Mouse (Mus musculus) liver, postnatal 0 days (tissue): ENCODE measurements around the gene Foxp4. TPM values are rescaled to one million over a fixed set of nuclear protein-coding genes. Genes with fewer than 3 reads are reported as not detected.

Source experiments
- ATAC-seq: fragments of 200-750 bp; cut with Nextera tagmentation; 2 replicates; pipeline ENCODE4 v1.8.0; 2017; ENCODE audit warnings: mild to moderate bottlenecking, moderate library complexity
- DNase-seq: peaks from one replicate; pipeline ENCODE4 v3.0.0-alpha.2; 2016
- H3K27ac ChIP-seq: fragments of 300-500 bp; sonication (generic); 2 replicates; pipeline ENCODE4 v1.5.1; 2014; ENCODE audit warnings: antibody characterized with exemption, moderate library complexity, mild to moderate bottlenecking, low read depth
- H3K27me3 ChIP-seq: fragments of 300-500 bp; sonication (generic); 2 replicates; pipeline ENCODE4 v1.6.1; 2014; ENCODE audit warnings: low read length, control low read depth, mixed read lengths; ENCODE audit not compliant: insufficient read depth
- H3K36me3 ChIP-seq: fragments of 300-500 bp; sonication (generic); replicated peaks from 2 replicates; pipeline ENCODE4 v1.6.1; 2014; ENCODE audit warnings: mild to moderate bottlenecking, control low read depth, low read length, moderate library complexity, mixed read lengths; ENCODE audit not compliant: insufficient read depth
- H3K4me1 ChIP-seq: fragments of 300-500 bp; sonication (generic); 2 replicates; pipeline ENCODE4 v1.6.1; 2014; ENCODE audit warnings: antibody characterized with exemption, mild to moderate bottlenecking, control low read depth; ENCODE audit not compliant: insufficient read depth
- H3K4me2 ChIP-seq: fragments of 300-500 bp; sonication (generic); 2 replicates; pipeline ENCODE4 v1.6.1; 2014; ENCODE audit warnings: low read depth, mild to moderate bottlenecking, low read length, moderate library complexity, mixed read lengths
- H3K4me3 ChIP-seq: fragments of 300-500 bp; sonication (generic); 2 replicates; pipeline ENCODE4 v1.5.1; 2014; ENCODE audit warnings: low read depth, low read length
- H3K9ac ChIP-seq: fragments of 300-500 bp; sonication (generic); replicated peaks from 2 replicates; pipeline ENCODE4 v1.6.1; 2014; ENCODE audit warnings: mild to moderate bottlenecking, moderate library complexity
- H3K9me3 ChIP-seq: fragments of 300-500 bp; sonication (generic); 2 replicates; pipeline ENCODE4 v1.6.1; 2016; ENCODE audit warnings: mild to moderate bottlenecking, control low read depth, low read length, mixed read lengths
- CTCF ChIP-seq: sonication (generic); IDR thresholded peaks from 2 replicates; pipeline ENCODE4 v1.5.1; 2016; ENCODE audit warnings: antibody characterized with exemption, low read depth
- EP300 ChIP-seq: IDR thresholded peaks from 2 replicates; pipeline ENCODE4 v1.6.1; 2016; ENCODE audit warnings: antibody characterized with exemption, low read depth, mild to moderate bottlenecking
- WGBS: fragments of 180-500 bp; shearing (Covaris S2); extraction: QIAGEN DNeasy Blood & Tissue Kit; methylation state at CpG from one replicate; pipeline ENCODE4 v1.1.7; 2014; ENCODE audit not compliant: insufficient replicate concordance; 5-methylcytosine and 5-hydroxymethylcytosine counted together
- polyA plus RNA-seq: library from polyadenylated mRNA; unstranded; fragments of >200 nt; fragmentation: Nextera tagmentation; extraction: Ambion mirVana; gene quantifications from 2 replicates; pipeline ENCODE4 v1.2.1, GENCODE M21; 2015

Gene Foxp4
- polyA plus RNA-seq, 1 experiment from 2014 or later = 6.2 TPM

- no peak for DNase-seq
- ATAC-seq = 0 out of 2 replicates have a peak, but pooled peaks have one; percentile 41
- 0 out of 2 replicates have a peak, but pooled peaks cover 8% of the 10 kb centered on the region for H3K4me1 ChIP-seq
Observed at GRCm38 (mm10) chr17:47917212-47917611, 7.2 kb downstream of the Foxp4 start.

GRCm38 (mm10) chr17:47914676-47915219 lies 9.7 kb downstream of the Foxp4 start:
- Histone ChIP-seq H3K36me3 (no peaks in the 10 kb centered on the region; the same call in 1 of the 2 replicates), H3K4me3 (no peak overlapping the region), H3K27ac (no peak overlapping the region), H3K4me2 (no peak overlapping the region), H3K9me3 (no peaks in the 10 kb centered on the region), H3K9ac (no peak overlapping the region), H3K27me3 (no peaks in the 10 kb centered on the region), H3K4me1 (peaks cover 4% of the 10 kb centered on the region; the same call in 1 of the 2 replicates)
- DNase-seq (no peak), ATAC-seq (no peak)
- TF ChIP-seq EP300 (no peak), CTCF (no peak)
- WGBS = 75% methylated on average over 9 of the region's 9 CpGs

More at GRCm38 (mm10) chr17:47917212-47917611, 7.2 kb downstream of the Foxp4 start:
- Histone ChIP-seq H3K9ac (no peak overlapping the region), H3K9me3 (no peaks in the 10 kb centered on the region), H3K4me2 (no peak overlapping the region), H3K4me3 (no peak overlapping the region), H3K36me3 (no peaks in the 10 kb centered on the region; the same call in 1 of the 2 replicates), H3K27me3 (peaks cover 11% of the 10 kb centered on the region), H3K27ac (no peak overlapping the region)
- 56% methylated on average over 3 of the region's 3 CpGs for WGBS
- TF ChIP-seq CTCF = no peak
- no peak for TF ChIP-seq EP300

- Histone ChIP-seq H3K9ac (peak overlapping the region; percentile 65), H3K9me3 (no peaks in the 10 kb centered on the region), H3K4me3 (peak overlapping the region; percentile 62), H3K27ac (peak overlapping the region; percentile 85), H3K36me3 (no peaks in the 10 kb centered on the region), H3K4me2 (peak overlapping the region; percentile 84), H3K27me3 (no peaks in the 10 kb centered on the region), H3K4me1 (peaks cover 16% of the 10 kb centered on the region)
- peak; percentile 86 for DNase-seq
- 9% methylated on average over 50 of the region's 51 CpGs for WGBS
- TF ChIP-seq EP300 (no peak), CTCF (peak; percentile 21; the same call in 1 of the 2 replicates)
- ATAC-seq = peak; percentile 96
Observed at GRCm38 (mm10) chr17:47909091-47910001, 15.1 kb downstream of the Foxp4 start.

- 96% methylated on average over 2 of the region's 2 CpGs for WGBS
- DNase-seq (no peak), ATAC-seq (no peak)
- Histone ChIP-seq H3K9ac (no peak overlapping the region), H3K36me3 (0 out of 2 replicates have a peak, but pooled peaks cover 7% of the 10 kb centered on the region), H3K4me2 (no peak overlapping the region), H3K27me3 (no peaks in the 10 kb centered on the region), H3K9me3 (no peaks in the 10 kb centered on the region), H3K4me1 (peaks cover 16% of the 10 kb centered on the region), H3K27ac (no peak overlapping the region), H3K4me3 (no peak overlapping the region)
- TF ChIP-seq EP300 (no peak), CTCF (no peak)
Observed at GRCm38 (mm10) chr17:47908079-47908478, 16.4 kb downstream of the Foxp4 start.

- WGBS = 80% methylated on average over 9 of the region's 9 CpGs
- ATAC-seq = no peak
- H3K4me1 ChIP-seq = peaks cover 16% of the 10 kb centered on the region
Observed at GRCm38 (mm10) chr17:47907366-47907920, 17.0 kb downstream of the Foxp4 start.

More at GRCm38 (mm10) chr17:47907366-47907920, 17.0 kb downstream of the Foxp4 start:
- TF ChIP-seq CTCF (no peak), EP300 (no peak)
- Histone ChIP-seq H3K9me3 (no peaks in the 10 kb centered on the region), H3K4me2 (no peak overlapping the region), H3K27ac (no peak overlapping the region), H3K36me3 (0 out of 2 replicates have a peak, but pooled peaks cover 12% of the 10 kb centered on the region), H3K4me3 (no peak overlapping the region), H3K27me3 (no peaks in the 10 kb centered on the region), H3K9ac (no peak overlapping the region)
- DNase-seq = no peak
